Mouse (Mus musculus) lung, embryonic 16.5 days (tissue): ENCODE data around the gene Wwox. TPM values are rescaled to one million over a fixed set of nuclear protein-coding genes. Genes with fewer than 3 reads are reported as not detected.

Source experiments
- ATAC-seq: fragments of 200-750 bp; cut with Nextera tagmentation; 2 replicates; pipeline ENCODE4 v1.8.0; 2017; ENCODE audit warnings: low read depth, mild to moderate bottlenecking, moderate library complexity
- H3K27ac ChIP-seq: fragments of 300-500 bp; sonication (generic); 2 replicates; pipeline ENCODE4 v1.5.1; 2014; ENCODE audit warnings: mild to moderate bottlenecking, control low read depth, low read length
- H3K27me3 ChIP-seq: fragments of 300-500 bp; sonication (generic); 2 replicates; pipeline ENCODE4 v1.6.1; 2014; ENCODE audit warnings: low read depth, low read length, mixed read lengths; ENCODE audit not compliant: control insufficient read depth, insufficient read depth
- H3K36me3 ChIP-seq: fragments of 300-500 bp; sonication (generic); 2 replicates; pipeline ENCODE4 v1.6.1; 2014; ENCODE audit warnings: low read length; ENCODE audit not compliant: control insufficient read depth, insufficient read depth
- H3K4me1 ChIP-seq: fragments of 300-500 bp; sonication (generic); replicated peaks from 2 replicates; pipeline ENCODE4 v1.6.1; 2014; ENCODE audit warnings: low read length, mixed read lengths; ENCODE audit not compliant: control insufficient read depth, insufficient read depth
- H3K4me2 ChIP-seq: fragments of 300-500 bp; sonication (generic); 2 replicates; pipeline ENCODE4 v1.6.1; 2014; ENCODE audit warnings: low read depth, low read length, control low read depth
- H3K4me3 ChIP-seq: fragments of 300-500 bp; sonication (generic); 2 replicates; pipeline ENCODE4 v1.5.1; 2014; ENCODE audit warnings: mild to moderate bottlenecking, low read length, control low read depth
- H3K9ac ChIP-seq: fragments of 300-500 bp; sonication (generic); 2 replicates; pipeline ENCODE4 v1.6.1; 2014; ENCODE audit warnings: low read length, control low read depth
- H3K9me3 ChIP-seq: fragments of 300-500 bp; sonication (generic); 2 replicates; pipeline ENCODE4 v1.6.1; 2016; ENCODE audit warnings: low read length; ENCODE audit not compliant: control insufficient read depth
- WGBS: fragments of 180-500 bp; shearing (Covaris S2); extraction: QIAGEN DNeasy Blood & Tissue Kit; methylation state at CpG from one replicate; pipeline ENCODE4 v1.1.7; 2014; 5-methylcytosine and 5-hydroxymethylcytosine counted together
- polyA plus RNA-seq: library from polyadenylated mRNA; unstranded; fragments of >200 nt; fragmentation: Nextera tagmentation; extraction: Ambion mirVana; gene quantifications from 2 replicates; pipeline ENCODE4 v1.2.1, GENCODE M21; 2015

Gene Wwox
- polyA plus RNA-seq, 1 experiment from 2014 or later: 20.2 TPM

GRCm38 (mm10) chr8:115199204-115199603 lies 759.7 kb downstream of the Wwox start:
- Histone ChIP-seq H3K36me3 (no peaks in the 10 kb centered on the region), H3K27ac (no peak overlapping the region), H3K27me3 (no peaks in the 10 kb centered on the region), H3K9me3 (no peaks in the 10 kb centered on the region), H3K4me2 (peak overlapping the region; percentile 23; the same call in 1 of the 2 replicates), H3K4me3 (no peak overlapping the region), H3K9ac (no peak overlapping the region), H3K4me1 (peaks cover 2% of the 10 kb centered on the region; the same call in 1 of the 2 replicates)
- 35% methylated on average over 4 of the region's 4 CpGs for WGBS
- no peak for ATAC-seq

- Histone ChIP-seq H3K27ac (no peak overlapping the region), H3K9me3 (no peaks in the 10 kb centered on the region), H3K9ac (no peak overlapping the region), H3K4me2 (peak overlapping the region; percentile 23; the same call in 1 of the 2 replicates), H3K4me3 (no peak overlapping the region), H3K4me1 (peaks cover 2% of the 10 kb centered on the region; the same call in 1 of the 2 replicates), H3K36me3 (no peaks in the 10 kb centered on the region), H3K27me3 (no peaks in the 10 kb centered on the region)
- peak; percentile 75; the same call in 1 of the 2 replicates for ATAC-seq
- 23% methylated on average over 14 of the region's 14 CpGs for WGBS
These were observed 760.2 kb downstream of the Wwox start for GRCm38 (mm10) chr8:115199616-115200150.

- H3K27ac ChIP-seq: no peak overlapping the region
- H3K9ac ChIP-seq: no peak overlapping the region
- 76% methylated on average over 7 of the region's 7 CpGs for WGBS
- no peak overlapping the region for H3K4me2 ChIP-seq
- H3K27me3 ChIP-seq: no peaks in the 10 kb centered on the region
- no peaks in the 10 kb centered on the region for H3K9me3 ChIP-seq
- no peaks in the 10 kb centered on the region for H3K36me3 ChIP-seq
- H3K4me3 ChIP-seq: no peak overlapping the region
- H3K4me1 ChIP-seq: peaks cover 2% of the 10 kb centered on the region; the same call in 1 of the 2 replicates
- no peak for ATAC-seq
These were observed 762.3 kb downstream of the Wwox start for GRCm38 (mm10) chr8:115201726-115202125.

- Histone ChIP-seq H3K27ac (no peak overlapping the region), H3K27me3 (no peaks in the 10 kb centered on the region), H3K9me3 (no peaks in the 10 kb centered on the region), H3K9ac (no peak overlapping the region), H3K4me1 (peaks cover 17% of the 10 kb centered on the region), H3K36me3 (no peaks in the 10 kb centered on the region), H3K4me2 (no peak overlapping the region), H3K4me3 (no peak overlapping the region)
- 81% methylated on average over 11 of the region's 11 CpGs for whole genome bisulfite sequencing
- no peak for ATAC-seq
These were observed 768.0 kb downstream of the Wwox start for GRCm38 (mm10) chr8:115207480-115207879.

- WGBS: 26% methylated on average over 15 of the region's 15 CpGs
- no peak overlapping the region for H3K4me3 ChIP-seq
- H3K4me2 ChIP-seq: no peak overlapping the region
These were observed 769.1 kb downstream of the Wwox start for GRCm38 (mm10) chr8:115208415-115209192.

GRCm38 (mm10) chr8:115210014-115210413 lies 770.6 kb downstream of the Wwox start:
- Histone ChIP-seq H3K4me3 (no peak overlapping the region), H3K4me2 (0 out of 2 replicates have a peak overlapping the region, but pooled peaks have one; percentile 19), H3K9me3 (no peaks in the 10 kb centered on the region), H3K27ac (peak overlapping the region; percentile 47; the same call in 1 of the 2 replicates), H3K4me1 (peaks cover 17% of the 10 kb centered on the region), H3K27me3 (no peaks in the 10 kb centered on the region), H3K36me3 (no peaks in the 10 kb centered on the region), H3K9ac (no peak overlapping the region)
- peak; percentile 59 for ATAC-seq
- 33% methylated on average over 6 of the region's 6 CpGs for WGBS

More at GRCm38 (mm10) chr8:115208415-115209192, 769.1 kb downstream of the Wwox start:
- no peaks in the 10 kb centered on the region for H3K36me3 ChIP-seq
- no peaks in the 10 kb centered on the region for H3K9me3 ChIP-seq
- H3K27me3 ChIP-seq: no peaks in the 10 kb centered on the region
- no peak for ATAC-seq
- H3K9ac ChIP-seq: no peak overlapping the region
- no peak overlapping the region for H3K27ac ChIP-seq
- H3K4me1 ChIP-seq: peaks cover 17% of the 10 kb centered on the region

GRCm38 (mm10) chr8:115213126-115213525 lies 773.7 kb downstream of the Wwox start:
- WGBS: 77% methylated on average over 4 of the region's 4 CpGs
- H3K9ac ChIP-seq: no peak overlapping the region
- ATAC-seq: no peak
- peaks cover 17% of the 10 kb centered on the region for H3K4me1 ChIP-seq
- no peaks in the 10 kb centered on the region for H3K36me3 ChIP-seq
- no peaks in the 10 kb centered on the region for H3K27me3 ChIP-seq
- no peaks in the 10 kb centered on the region for H3K9me3 ChIP-seq
- H3K27ac ChIP-seq: no peak overlapping the region
- H3K4me2 ChIP-seq: no peak overlapping the region
- H3K4me3 ChIP-seq: no peak overlapping the region

- 52% methylated on average over 17 of the region's 17 CpGs for WGBS
- H3K4me3 ChIP-seq: no peak overlapping the region
- H3K27me3 ChIP-seq: no peaks in the 10 kb centered on the region
- H3K9ac ChIP-seq: no peak overlapping the region
- peaks cover 4% of the 10 kb centered on the region for H3K4me1 ChIP-seq
- no peak overlapping the region for H3K4me2 ChIP-seq
- no peak overlapping the region for H3K27ac ChIP-seq
- H3K9me3 ChIP-seq: no peaks in the 10 kb centered on the region
- ATAC-seq: no peak
- H3K36me3 ChIP-seq: no peaks in the 10 kb centered on the region
These were observed 775.4 kb downstream of the Wwox start for GRCm38 (mm10) chr8:115214870-115215269.

GRCm38 (mm10) chr8:115216801-115217200 lies 777.3 kb downstream of the Wwox start:
- H3K27me3 ChIP-seq: no peaks in the 10 kb centered on the region
- no peak overlapping the region for H3K4me2 ChIP-seq
- peak; percentile 45 for ATAC-seq
- H3K36me3 ChIP-seq: no peaks in the 10 kb centered on the region
- H3K9me3 ChIP-seq: no peaks in the 10 kb centered on the region
- no peak overlapping the region for H3K4me3 ChIP-seq
- H3K9ac ChIP-seq: no peak overlapping the region
- no peaks in the 10 kb centered on the region for H3K4me1 ChIP-seq
- H3K27ac ChIP-seq: no peak overlapping the region
- 40% methylated on average over 3 of the region's 3 CpGs for WGBS
